Mouse (Mus musculus): Measurements from ENCODE around the gene Sctr.

The Sctr gene

GRCm38 (mm10) chr1:120071133-120071532 is 64.4 kb downstream of the Sctr start:
- DNase-seq: no peak

GRCm38 (mm10) chr1:120072900-120073299 is 66.2 kb downstream of the Sctr start:
- no peak for DNase-seq

GRCm38 (mm10) chr1:120073519-120074306 is 67.0 kb downstream of the Sctr start, which contains the start of gene Tmem37:
TSS of gene Tmem37 (minus strand) at chr1:120074074.
- peak in 1 of 2 experiments; percentile 15 for DNase-seq

- DNase-seq: no peak
These were observed 67.6 kb downstream of the Sctr start for GRCm38 (mm10) chr1:120074307-120074702.

GRCm38 (mm10) chr1:120074931-120075330 is 68.2 kb downstream of the Sctr start:
- no peak for DNase-seq

GRCm38 (mm10) chr1:120075507-120075906 is 68.8 kb downstream of the Sctr start:
- DNase-seq: no peak

- DNase-seq: no peak
These were observed 71.2 kb downstream of the Sctr start for GRCm38 (mm10) chr1:120077746-120078410.

DNA sequence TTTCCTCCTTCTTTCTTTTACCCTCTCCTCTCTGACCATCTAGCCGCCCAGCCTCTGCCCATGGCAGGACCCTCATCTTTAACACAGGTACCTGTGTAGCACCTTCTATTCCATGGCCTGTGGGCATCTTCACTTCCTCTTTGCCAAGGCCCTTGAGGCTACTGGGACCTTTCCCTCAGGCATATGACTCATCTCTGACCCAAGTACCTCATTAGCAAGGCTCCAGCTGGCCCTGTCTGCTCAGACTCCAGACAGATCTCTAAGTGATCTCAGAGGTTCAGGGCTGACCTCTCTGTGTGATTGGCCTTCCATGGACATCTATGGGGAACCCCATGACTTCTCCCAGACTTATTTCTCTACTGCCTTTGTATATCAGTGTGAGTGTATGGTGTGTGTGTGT is 73.9 kb downstream of the Sctr start:
- DNase-seq: no peak

DNA sequence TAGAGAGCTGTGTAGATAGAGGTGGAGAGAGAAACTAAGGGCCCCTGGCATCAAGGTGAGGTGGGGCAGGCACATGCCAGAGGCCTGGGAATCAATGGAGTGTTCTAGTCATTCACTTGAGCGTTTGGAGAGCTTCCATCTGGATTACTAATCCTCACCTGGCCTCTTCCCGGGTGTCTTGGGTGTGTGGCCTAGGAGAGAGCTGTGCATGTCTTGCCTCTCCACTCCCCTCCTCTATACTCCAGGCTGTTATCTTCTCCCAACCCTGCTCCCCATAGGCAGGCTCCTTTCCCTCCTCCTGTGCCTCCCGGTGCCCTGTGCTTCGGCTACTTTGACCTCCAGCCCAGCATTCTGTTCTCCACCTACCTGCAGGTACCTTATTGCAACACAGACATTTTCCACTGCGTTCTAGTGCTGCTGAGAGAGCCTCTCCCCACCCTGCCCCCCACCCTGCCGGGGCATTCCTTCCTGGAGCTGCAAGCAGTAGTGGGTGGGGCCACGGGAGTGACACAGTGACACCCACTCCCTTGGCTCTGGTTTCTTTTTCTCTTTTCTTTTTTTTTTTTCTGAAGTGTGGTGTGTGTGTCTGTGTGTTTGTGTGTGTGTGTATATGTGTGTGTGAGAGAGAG is 76.4 kb downstream of the Sctr start:
- DNase-seq: no peak

DNA sequence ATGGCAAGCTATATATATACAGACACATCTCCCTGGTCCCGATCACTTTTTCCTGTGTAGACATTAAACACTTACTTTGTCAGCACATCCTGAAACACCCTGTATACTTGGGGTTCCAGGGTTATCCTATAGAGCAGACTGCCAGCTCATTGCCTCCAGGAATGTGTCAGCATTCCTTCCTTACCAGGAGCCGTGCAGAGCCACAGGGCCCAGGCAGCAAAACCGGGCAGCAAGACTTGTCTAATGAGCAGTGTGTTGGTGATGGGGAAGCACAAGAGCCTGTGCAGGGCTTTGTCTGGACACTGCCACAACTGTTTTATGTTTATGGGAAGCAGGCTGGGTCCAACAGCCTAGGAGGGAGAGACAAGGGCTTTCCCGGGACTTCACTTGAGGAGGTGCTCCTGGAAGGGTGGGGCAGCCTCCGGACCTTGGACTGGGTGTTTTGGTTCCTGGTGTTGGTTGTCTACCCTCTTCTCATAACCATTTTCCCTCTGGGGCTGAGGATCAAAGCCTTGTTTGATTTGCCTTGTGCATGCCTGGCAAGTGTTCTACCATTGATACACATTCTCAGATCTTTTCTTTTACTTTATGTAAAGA is 77.3 kb downstream of the Sctr start:
- no peak for DNase-seq

DNA sequence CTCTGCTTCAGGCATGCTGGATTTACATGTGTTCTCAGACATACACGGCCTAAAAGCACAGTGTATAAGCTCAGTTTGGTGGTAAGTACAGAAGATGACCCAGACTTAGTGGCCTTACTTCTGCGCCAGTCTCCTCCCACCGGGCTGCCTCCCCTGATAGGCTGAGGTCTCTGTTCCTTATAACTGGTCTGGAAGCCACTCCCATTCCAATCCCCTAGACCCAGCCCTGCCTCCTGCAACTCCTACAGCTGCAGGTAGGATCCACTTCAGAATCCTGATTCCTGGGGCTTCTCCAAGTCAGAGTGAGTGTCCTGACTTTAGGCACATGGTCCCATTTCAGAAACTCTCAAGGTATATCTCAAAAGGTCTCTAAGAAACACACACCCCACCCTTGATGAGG is 79.0 kb downstream of the Sctr start:
- DNase-seq: no peak

DNA sequence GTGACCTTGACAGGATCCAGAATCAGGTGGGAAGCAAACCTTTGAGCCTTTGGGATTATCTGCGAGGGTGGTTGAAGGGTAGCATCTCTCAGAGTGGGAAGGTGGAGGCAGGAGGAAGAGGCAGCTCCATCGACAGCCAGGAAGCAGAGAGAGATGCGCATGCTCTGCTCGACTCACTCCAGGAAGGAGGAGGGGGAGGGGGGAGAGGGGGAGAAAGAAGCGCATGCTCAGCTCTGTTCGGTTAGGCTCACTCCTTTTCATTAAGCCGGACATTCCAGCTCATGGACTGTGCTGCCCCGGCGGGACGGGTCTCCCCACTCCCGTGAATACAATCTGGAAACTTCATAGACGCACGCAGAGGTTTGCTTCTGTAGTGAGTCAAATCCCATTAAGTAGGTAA is 80.0 kb downstream of the Sctr start:
- no peak for DNase-seq

- no peak for DNase-seq
These were observed 82.5 kb downstream of the Sctr start for GRCm38 (mm10) chr1:120089180-120089579.

- no peak for DNase-seq
These were observed 84.3 kb downstream of the Sctr start for GRCm38 (mm10) chr1:120090880-120091570.

DNA sequence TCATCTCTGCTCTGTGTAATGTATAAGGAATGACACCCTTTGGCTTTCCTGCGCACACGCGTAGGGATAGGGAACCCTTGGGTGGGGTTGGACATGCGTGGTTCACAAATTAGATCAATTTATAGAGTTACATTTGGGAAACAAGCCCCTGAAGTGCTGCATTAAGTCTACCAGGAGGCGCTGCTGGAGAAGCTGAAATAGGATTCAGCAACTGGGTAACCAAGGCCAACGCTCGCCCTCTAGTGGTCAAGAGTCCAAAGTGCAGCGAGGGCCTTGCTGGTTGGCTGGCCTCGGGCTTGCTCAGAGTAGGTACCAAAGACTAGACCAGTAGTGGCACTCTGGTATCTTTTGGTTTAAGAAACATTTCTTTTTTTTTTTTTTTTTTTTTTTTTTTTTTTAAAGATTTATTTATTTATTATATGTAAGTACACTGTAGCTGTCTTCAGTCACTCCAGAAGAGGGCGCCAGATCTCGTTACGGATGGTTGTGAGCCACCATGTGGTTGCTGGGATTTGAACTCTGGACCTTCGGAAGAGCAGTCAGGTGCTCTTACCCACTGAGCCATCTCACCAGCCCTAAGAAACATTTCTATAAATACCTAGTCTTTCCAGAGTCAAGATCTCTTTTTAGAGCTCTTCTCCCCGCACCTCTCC is 86.9 kb downstream of the Sctr start:
- DNase-seq: peak; percentile 68 to 73

DNA sequence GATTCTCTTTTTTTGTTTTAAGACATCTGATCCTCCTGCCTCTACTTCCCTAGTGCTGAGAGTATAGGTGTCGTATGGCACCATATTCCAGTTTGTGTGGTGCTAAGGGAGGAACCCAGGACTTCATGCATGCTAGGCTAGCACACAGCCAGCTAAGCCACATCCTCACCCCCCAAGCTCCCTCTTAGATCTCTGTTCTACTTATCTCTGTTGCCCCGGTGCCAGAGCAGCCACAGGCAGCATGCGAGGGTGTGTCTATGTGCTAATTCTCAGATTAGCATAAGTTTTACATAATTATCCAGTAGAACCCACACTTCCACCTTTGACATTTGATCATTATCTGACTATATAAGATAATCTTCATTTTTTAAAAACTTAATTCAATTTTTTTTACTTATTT is 88.2 kb downstream of the Sctr start:
- DNase-seq: no peak

- peak; percentile 44 to 54 for DNase-seq
These were observed 91.6 kb downstream of the Sctr start for GRCm38 (mm10) chr1:120098327-120098726.

GRCm38 (mm10) chr1:120099483-120099882 is 92.8 kb downstream of the Sctr start:
- no peak for DNase-seq

DNA sequence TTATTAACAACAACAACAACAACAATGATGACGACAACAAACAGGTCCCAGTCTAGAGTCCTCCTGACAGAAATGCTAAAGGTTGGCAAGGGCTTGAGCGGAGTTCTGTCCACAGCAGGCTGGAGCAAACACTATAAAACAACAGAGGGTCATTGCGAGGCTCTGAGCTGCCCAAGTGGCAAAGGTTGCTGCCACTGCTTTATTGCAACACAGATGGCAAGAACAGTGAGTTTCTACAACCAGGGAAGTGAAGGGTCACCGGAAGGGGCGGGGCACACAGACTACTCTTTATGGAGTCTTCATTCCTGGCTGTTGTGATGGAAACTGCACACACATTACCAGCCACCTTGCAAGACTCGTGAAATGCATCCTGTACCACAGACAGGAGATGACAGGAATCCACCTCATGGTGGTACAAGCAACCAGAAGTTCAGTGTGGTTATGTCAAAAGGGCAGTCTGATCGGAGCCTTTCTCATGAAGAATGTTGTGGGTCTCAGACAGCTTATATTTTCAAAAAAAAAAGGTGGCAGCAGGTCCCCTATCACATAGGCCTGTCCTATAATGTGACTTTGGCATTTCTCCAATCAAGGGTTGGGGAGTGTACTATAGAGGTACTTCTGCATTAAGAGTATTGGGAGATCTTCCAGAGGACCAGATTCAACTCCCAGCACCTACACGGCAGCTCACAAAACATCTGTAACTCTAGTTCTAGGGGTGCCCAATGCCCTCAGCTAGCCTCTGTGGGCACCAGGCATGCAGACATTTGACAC is 93.9 kb downstream of the Sctr start:
- no peak for DNase-seq

DNA sequence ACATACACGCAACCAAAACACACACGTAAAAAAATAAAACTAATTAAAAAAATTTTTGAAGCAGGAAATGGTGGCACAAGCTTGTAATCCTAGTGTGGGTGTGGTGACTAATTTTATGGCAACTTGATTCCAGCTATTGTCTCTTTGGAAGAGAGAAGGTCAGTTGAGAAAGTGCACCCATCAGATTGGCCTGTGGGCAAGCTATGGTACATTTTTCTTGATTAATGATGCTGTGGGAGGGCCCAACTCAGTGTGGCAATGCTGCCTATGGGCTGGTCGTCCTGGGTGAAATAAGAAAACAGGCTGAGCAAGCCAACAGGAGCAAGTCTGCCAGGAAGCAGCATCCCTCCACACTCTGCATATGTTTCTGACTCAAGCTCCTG is 94.5 kb downstream of the Sctr start:
- DNase-seq: no peak

- no peak for DNase-seq
These were observed 98.9 kb downstream of the Sctr start for GRCm38 (mm10) chr1:120105556-120105959.
